Mouse (Mus musculus): ENCODE data around the gene Ppox. TPM values are rescaled to one million over a fixed set of nuclear protein-coding genes. Genes with fewer than 3 reads are reported as not detected.
"Not testable (repeated sequence)": the region's sequence is repeated elsewhere in the genome, so short reads cannot be mapped to it uniquely, and the experiment has no call there.

Ppox gene
- 42.7 and 47.9 TPM in 2 replicates for polyA plus RNA-seq (2015; fragmentation: Nextera tagmentation; extraction: Ambion mirVana)

DNA sequence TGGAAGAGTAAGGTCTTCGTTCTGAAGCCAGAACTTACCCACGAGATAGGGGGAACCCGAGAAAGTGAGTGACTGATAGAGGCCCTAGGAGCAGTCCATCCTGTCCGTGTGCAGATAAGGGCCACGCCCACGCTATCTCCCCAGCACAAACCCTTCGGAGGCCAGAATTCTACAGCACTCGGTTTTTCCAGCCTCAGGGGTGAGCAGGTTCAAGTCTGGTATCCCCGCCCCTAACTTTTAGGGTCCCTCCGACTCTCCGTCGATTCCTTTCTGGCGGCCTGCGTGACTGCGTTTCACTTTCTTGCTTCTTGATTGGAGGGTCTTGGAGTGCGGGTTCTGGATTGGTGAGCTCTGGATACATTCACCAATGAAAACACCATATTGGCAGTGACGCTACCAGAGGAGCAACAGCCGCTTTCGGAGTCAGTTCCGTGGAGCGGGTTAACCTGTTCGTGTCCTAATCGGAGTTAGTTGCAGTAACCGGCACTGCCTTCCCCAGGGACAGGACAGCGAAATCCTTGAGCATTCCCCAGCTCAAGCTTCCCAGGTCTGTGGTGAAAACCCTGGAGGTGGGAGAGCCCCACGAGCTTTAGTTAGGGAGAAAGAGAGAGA is at the start of gene Ppox:
Gene Ppox (minus strand): TSS at position 271 of the 612 bp plus-strand sequence.
- ATAC-seq = peak; percentile 97
- Histone ChIP-seq H3K36me3 (ENCODE audit: control insufficient read depth, insufficient read depth, low read length) (peaks cover 26% of the 10 kb centered on the region), H3K9ac (ENCODE audit: low read depth, low read length) (peak within 1 kb of the TSS; percentile 75), H3K4me3 (ENCODE audit: low read length) (peak within 1 kb of the TSS; percentile 74), H3K27me3 (replicated peaks; ENCODE audit: control insufficient read depth, insufficient read depth, low read length) (no peaks in the 10 kb centered on the region), H3K9me3 (ENCODE audit: control insufficient read depth, low read length) (no peaks in the 10 kb centered on the region), H3K27ac (ENCODE audit: low read depth, low read length) (peak within 1 kb of the TSS; percentile 81), H3K4me1 (ENCODE audit: control insufficient read depth, insufficient read depth, low read depth, low read length) (peaks cover 22% of the 10 kb centered on the region), H3K4me2 (ENCODE audit: low read length) (peak within 1 kb of the TSS; percentile 82)
- under 1% methylated on average over 26 of the region's 26 CpGs for WGBS

DNA sequence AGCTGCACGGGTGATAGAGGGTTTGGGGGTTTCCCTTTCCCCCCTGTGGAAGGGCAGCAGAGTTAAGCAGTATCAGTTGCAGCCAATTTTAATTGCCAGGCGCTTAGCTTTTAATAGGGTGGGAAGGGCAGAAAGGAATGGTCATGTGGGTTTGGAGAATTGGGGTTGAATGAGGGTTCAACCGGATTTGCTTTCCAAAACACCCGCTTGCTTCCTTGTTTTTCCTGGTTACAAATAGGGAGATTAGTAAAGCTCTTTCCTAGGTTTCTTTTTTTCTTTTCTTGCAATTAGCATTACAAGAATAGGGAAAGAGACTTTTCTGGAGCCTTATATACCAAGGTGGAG is 49.2 kb upstream of the Ppox start:
- ATAC-seq = no peak; the same call in 1 of the 2 replicates
- Histone ChIP-seq H3K9me3 (ENCODE audit: control insufficient read depth, low read length) (no peaks in the 10 kb centered on the region), H3K27ac (ENCODE audit: low read depth, low read length) (peak overlapping the region; percentile 100), H3K9ac (ENCODE audit: low read depth, low read length) (peak overlapping the region; percentile 99), H3K4me3 (ENCODE audit: low read length) (peak overlapping the region; percentile 90), H3K4me2 (ENCODE audit: low read length) (peak overlapping the region; percentile 77), H3K4me1 (ENCODE audit: control insufficient read depth, insufficient read depth, low read depth, low read length) (peaks cover 32% of the 10 kb centered on the region), H3K27me3 (replicated peaks; ENCODE audit: control insufficient read depth, insufficient read depth, low read length) (no peaks in the 10 kb centered on the region), H3K36me3 (ENCODE audit: control insufficient read depth, insufficient read depth, low read length) (no peaks in the 10 kb centered on the region)
- 0% methylated on average over 4 of the region's 4 CpGs for WGBS

DNA sequence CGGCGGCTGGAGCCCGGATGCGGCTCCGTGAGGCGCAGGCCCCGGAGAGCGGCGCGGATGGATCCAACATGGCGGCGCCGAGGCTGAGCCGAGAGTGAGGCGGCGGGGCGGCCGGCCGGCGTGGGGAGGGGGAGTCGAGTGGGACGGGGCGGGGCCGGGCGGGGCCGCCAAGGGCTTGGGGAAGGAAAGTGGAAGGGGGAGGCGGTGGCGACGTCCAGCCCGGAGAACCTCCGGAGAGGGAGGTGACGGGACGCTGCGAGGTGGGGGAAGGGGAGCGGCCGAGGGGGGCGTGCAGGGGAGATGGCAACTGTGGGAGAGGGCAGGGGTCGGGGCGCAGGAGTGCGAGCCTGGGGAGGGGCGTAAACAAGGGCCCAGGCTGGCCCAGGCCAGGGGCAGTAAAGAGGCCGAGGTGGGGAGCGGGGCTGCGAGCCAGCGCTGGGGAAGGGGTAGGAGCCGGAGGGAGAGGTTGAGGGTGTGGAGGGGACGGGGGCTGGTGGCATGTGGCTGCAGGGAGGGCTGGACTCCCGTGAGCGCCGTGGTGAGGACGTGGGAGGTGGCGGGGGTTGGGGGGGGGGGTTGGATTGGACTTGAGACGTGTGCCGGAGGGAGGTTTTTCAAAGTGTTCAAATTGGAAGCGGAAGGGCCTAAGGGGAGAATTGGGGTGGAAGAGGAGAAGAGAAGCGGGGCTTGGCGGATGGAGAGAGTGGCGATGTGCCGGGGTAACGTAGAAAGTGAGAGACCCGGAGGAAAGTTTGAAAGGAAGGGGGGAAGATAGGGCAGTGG is 48.6 kb upstream of the Ppox start:
- ATAC-seq = peak; percentile 88
- H3K4me3 ChIP-seq (ENCODE audit: low read length) = peak overlapping the region; percentile 90
- peak overlapping the region; percentile 99 for H3K9ac ChIP-seq (ENCODE audit: low read depth, low read length)
- peaks cover 32% of the 10 kb centered on the region for H3K4me1 ChIP-seq (ENCODE audit: control insufficient read depth, insufficient read depth, low read depth, low read length)
- H3K27me3 ChIP-seq (replicated peaks; ENCODE audit: control insufficient read depth, insufficient read depth, low read length) = no peaks in the 10 kb centered on the region
- peak overlapping the region; percentile 100 for H3K27ac ChIP-seq (ENCODE audit: low read depth, low read length)
- H3K36me3 ChIP-seq (ENCODE audit: control insufficient read depth, insufficient read depth, low read length) = no peaks in the 10 kb centered on the region; the same call in 1 of the 2 replicates
- no peaks in the 10 kb centered on the region for H3K9me3 ChIP-seq (ENCODE audit: control insufficient read depth, low read length)
- WGBS = under 1% methylated on average over 50 of the region's 61 CpGs
- peak overlapping the region; percentile 77 for H3K4me2 ChIP-seq (ENCODE audit: low read length)

DNA sequence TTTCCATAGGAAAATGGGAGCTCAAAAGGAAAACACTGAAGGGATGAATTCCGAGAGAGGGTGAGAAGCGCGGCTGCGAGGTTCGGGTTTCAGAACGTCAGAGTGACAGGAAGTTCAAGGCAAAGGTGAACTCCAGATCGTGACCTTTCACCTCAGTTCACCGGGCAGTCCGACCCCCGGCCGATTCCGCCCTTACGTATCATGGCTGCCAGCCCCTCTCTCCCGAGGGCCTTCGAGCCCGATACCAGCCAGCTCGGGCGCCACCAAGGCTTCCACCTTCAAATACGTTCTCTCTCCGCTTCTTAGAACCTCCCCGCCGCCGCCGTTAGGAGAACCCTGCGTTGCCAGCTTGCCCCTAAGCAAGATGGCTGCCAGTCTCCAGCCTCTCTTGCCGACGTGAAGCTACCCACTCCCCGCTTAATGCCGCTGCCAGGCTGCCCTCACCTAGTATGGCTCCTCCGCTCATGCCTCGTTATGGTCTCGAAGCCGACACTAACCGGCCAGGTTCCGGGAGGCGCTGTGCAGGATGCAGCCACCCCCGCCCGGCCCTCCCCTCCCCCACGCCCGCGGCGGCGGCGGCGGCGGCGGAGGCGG is 48.0 kb upstream of the Ppox start, which contains the start of gene Dedd:
Gene Dedd (plus strand): TSS at position 307 of the 594 bp plus-strand sequence.
- no peaks in the 10 kb centered on the region for H3K27me3 ChIP-seq (replicated peaks; ENCODE audit: control insufficient read depth, insufficient read depth, low read length)
- peak within 1 kb of the TSS; percentile 100 for H3K27ac ChIP-seq (ENCODE audit: low read depth, low read length)
- peak within 1 kb of the TSS; percentile 90 for H3K4me3 ChIP-seq (ENCODE audit: low read length)
- H3K9ac ChIP-seq (ENCODE audit: low read depth, low read length) = peak within 1 kb of the TSS; percentile 99
- WGBS = under 1% methylated on average over 35 of the region's 48 CpGs
- peak within 1 kb of the TSS; percentile 77 for H3K4me2 ChIP-seq (ENCODE audit: low read length)
- H3K9me3 ChIP-seq (ENCODE audit: control insufficient read depth, low read length) = no peaks in the 10 kb centered on the region
- no peaks in the 10 kb centered on the region; the same call in 1 of the 2 replicates for H3K36me3 ChIP-seq (ENCODE audit: control insufficient read depth, insufficient read depth, low read length)
- peak; percentile 97 for ATAC-seq
- H3K4me1 ChIP-seq (ENCODE audit: control insufficient read depth, insufficient read depth, low read depth, low read length) = peaks cover 32% of the 10 kb centered on the region

DNA sequence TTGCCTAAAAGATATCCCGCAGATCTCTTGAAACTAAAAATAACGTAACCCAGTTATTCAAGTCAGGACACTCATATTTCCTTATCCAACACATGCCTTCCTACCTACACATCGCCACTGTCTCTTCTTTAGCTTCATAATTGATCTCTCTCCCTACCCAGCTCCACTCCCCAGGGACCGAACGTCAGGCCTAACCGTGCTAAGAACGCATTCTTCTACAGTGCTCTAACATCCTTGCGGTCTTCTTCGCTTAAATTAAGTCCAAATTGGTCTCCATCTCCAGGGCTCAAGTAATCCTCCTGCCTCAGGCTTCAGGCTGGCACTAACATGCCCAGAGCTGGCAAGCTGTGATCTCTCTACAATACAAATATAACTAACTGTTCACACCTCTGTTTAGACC is 47.3 kb upstream of the Ppox start:
- H3K4me2 ChIP-seq (ENCODE audit: low read length) = peak overlapping the region; percentile 77
- WGBS = 26% methylated on average over 9 of the region's 9 CpGs
- H3K9ac ChIP-seq (ENCODE audit: low read depth, low read length) = peak overlapping the region; percentile 99
- no peaks in the 10 kb centered on the region for H3K27me3 ChIP-seq (replicated peaks; ENCODE audit: control insufficient read depth, insufficient read depth, low read length)
- ATAC-seq = no peak
- H3K36me3 ChIP-seq (ENCODE audit: control insufficient read depth, insufficient read depth, low read length) = no peaks in the 10 kb centered on the region; the same call in 1 of the 2 replicates
- H3K27ac ChIP-seq (ENCODE audit: low read depth, low read length) = peak overlapping the region; percentile 100
- peak overlapping the region; percentile 90 for H3K4me3 ChIP-seq (ENCODE audit: low read length)
- no peaks in the 10 kb centered on the region for H3K9me3 ChIP-seq (ENCODE audit: control insufficient read depth, low read length)
- H3K4me1 ChIP-seq (ENCODE audit: control insufficient read depth, insufficient read depth, low read depth, low read length) = peaks cover 29% of the 10 kb centered on the region

DNA sequence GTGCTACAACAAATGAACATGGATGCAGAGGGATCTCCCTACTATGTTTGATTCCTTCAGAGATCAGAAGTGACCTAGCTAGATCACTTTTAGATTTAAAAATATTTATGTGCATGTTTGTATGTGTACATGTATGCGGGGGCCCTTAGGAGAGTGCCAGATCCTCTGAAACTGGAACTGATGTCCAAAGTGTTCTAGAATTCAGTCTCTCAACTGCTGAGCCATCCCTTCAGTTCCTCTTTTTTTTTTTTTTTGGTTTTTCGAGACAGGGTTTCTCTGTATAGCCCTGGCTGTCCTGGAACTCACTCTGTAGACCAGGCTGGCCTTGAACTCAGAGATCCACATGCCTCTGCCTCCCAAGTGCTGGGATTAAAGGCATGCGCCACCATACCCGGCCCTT is 45.6 kb upstream of the Ppox start:
- not testable (repeated sequence) for ATAC-seq; H3K27ac ChIP-seq (ENCODE audit: low read depth, low read length); H3K36me3 ChIP-seq (ENCODE audit: control insufficient read depth, insufficient read depth, low read length); H3K4me3 ChIP-seq (ENCODE audit: low read length); H3K9me3 ChIP-seq (ENCODE audit: control insufficient read depth, low read length); H3K9ac ChIP-seq (ENCODE audit: low read depth, low read length); H3K4me2 ChIP-seq (ENCODE audit: low read length); H3K27me3 ChIP-seq (replicated peaks; ENCODE audit: control insufficient read depth, insufficient read depth, low read length)
- WGBS = 83% methylated on average over 4 of the region's 4 CpGs
- H3K4me1 ChIP-seq (ENCODE audit: control insufficient read depth, insufficient read depth, low read depth, low read length) = peaks cover 29% of the 10 kb centered on the region

DNA sequence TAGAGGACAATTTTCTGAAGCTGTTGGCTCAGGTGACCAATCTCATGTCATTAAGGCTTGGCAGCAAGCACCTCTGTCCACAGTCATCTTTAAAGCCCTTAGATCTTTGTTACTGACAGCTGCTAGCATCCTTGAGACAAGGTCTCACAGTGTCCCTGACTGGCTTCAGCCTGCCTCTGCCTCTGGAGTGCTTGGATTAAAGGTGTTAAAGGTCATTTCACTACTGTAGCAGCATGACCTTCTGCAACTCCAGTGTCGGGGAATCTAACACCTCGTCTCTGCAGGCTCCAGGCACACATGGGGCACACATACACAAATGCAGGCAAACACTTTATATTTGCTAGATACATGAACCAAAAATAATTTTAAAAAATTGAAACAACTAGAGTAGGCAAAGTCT is 44.6 kb upstream of the Ppox start:
- no peak for ATAC-seq
- WGBS = 83% methylated on average over 2 of the region's 2 CpGs
- no peak overlapping the region for H3K27ac ChIP-seq (ENCODE audit: low read depth, low read length)
- no peaks in the 10 kb centered on the region for H3K27me3 ChIP-seq (replicated peaks; ENCODE audit: control insufficient read depth, insufficient read depth, low read length)
- no peak overlapping the region for H3K4me3 ChIP-seq (ENCODE audit: low read length)
- H3K4me2 ChIP-seq (ENCODE audit: low read length) = no peak overlapping the region
- no peaks in the 10 kb centered on the region; the same call in 1 of the 2 replicates for H3K36me3 ChIP-seq (ENCODE audit: control insufficient read depth, insufficient read depth, low read length)
- no peak overlapping the region for H3K9ac ChIP-seq (ENCODE audit: low read depth, low read length)
- H3K9me3 ChIP-seq (ENCODE audit: control insufficient read depth, low read length) = no peaks in the 10 kb centered on the region
- H3K4me1 ChIP-seq (ENCODE audit: control insufficient read depth, insufficient read depth, low read depth, low read length) = peaks cover 20% of the 10 kb centered on the region

DNA sequence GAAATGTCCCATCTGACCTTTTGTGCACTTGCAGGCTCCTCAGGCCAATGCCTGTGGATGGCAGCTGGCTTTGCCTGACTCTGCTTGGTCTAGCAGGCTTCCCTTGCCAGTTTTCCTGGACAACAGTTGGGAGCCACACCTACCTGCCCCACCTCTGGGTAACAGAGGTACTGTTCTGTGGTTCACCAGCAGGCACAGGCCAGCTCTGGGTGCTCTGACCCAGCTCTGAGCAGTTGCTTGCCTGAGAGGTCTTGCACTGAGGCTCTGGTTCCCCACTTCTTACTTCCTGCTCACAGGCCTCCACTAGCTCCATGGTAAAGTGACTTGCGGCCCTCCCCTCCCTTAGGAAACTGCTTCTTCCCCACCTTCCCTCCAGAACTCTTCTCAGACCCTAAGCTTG is 41.0 kb upstream of the Ppox start:
- Histone ChIP-seq H3K27ac (ENCODE audit: low read depth, low read length) (no peak overlapping the region), H3K36me3 (ENCODE audit: control insufficient read depth, insufficient read depth, low read length) (no peaks in the 10 kb centered on the region; the same call in 1 of the 2 replicates), H3K27me3 (replicated peaks; ENCODE audit: control insufficient read depth, insufficient read depth, low read length) (no peaks in the 10 kb centered on the region), H3K4me1 (ENCODE audit: control insufficient read depth, insufficient read depth, low read depth, low read length) (peaks cover 4% of the 10 kb centered on the region), H3K9ac (ENCODE audit: low read depth, low read length) (no peak overlapping the region), H3K4me2 (ENCODE audit: low read length) (no peak overlapping the region), H3K9me3 (ENCODE audit: control insufficient read depth, low read length) (no peaks in the 10 kb centered on the region), H3K4me3 (ENCODE audit: low read length) (no peak overlapping the region)
- WGBS = 77% methylated on average over 1 of the region's 1 CpGs
- peak; percentile 37; the same call in 1 of the 2 replicates for ATAC-seq

DNA sequence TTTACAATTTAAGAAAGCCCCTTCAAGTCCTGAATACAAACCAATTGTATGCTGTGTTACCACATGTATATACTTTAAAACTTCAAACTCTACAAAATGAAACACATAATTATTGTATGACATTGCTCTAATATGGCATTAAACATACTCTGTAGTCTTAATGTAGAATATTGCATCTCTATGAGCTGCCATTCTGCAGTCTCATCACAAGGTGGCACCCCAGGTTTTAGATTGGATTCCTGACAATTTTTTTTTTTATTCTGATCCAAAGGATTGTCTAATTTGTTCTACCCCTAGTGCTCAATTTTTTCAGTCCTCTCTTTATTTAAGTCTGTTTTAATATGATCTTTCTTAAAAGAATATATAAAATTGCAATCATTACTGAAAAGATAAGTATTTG is 40.4 kb upstream of the Ppox start:
- Histone ChIP-seq H3K4me2 (ENCODE audit: low read length) (no peak overlapping the region), H3K27me3 (replicated peaks; ENCODE audit: control insufficient read depth, insufficient read depth, low read length) (no peaks in the 10 kb centered on the region), H3K9ac (ENCODE audit: low read depth, low read length) (no peak overlapping the region), H3K9me3 (ENCODE audit: control insufficient read depth, low read length) (no peaks in the 10 kb centered on the region), H3K4me1 (ENCODE audit: control insufficient read depth, insufficient read depth, low read depth, low read length) (peaks cover 1% of the 10 kb centered on the region; the same call in 1 of the 2 replicates), H3K27ac (ENCODE audit: low read depth, low read length) (no peak overlapping the region), H3K4me3 (ENCODE audit: low read length) (no peak overlapping the region), H3K36me3 (ENCODE audit: control insufficient read depth, insufficient read depth, low read length) (no peaks in the 10 kb centered on the region; the same call in 1 of the 2 replicates)
- ATAC-seq = no peak

All from hindbrain, embryonic 16.5 days (tissue).